Mouse (Mus musculus): ENCODE measurements around the gene Patl2.

DNA sequence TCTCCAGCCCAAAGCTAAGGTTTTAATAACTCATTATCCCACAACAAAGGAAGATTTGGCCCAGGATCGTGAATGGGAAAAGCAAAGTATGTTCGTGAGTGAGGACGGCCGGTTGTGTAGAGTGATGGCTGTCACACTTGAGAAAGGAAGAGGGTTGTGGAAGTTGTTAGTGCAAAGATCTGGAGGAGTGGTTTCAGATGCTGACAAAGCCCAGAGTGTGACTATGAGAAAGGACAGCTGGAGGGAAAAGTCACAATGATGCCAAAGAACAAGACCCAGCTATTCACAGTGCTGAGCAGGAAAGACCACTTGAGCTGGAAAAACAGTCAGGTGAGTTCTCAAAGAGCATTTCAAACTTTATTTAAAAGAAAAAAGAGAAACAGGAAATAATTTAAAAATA, 76.3 kb downstream of the Patl2 start:
- TF ChIP-seq POLR2A (IDR thresholded peaks at IDR 0.05; ENCODE audit: control insufficient read depth in 1 of 2, insufficient read depth in 1 of 2, low read depth in 1 of 2, low read length in 2 of 2, poor library complexity in 1 of 2) (no peak), MAX (IDR thresholded peaks at IDR 0.05; ENCODE audit: low read length) (no peak), JUND (IDR thresholded peaks at IDR 0.05; ENCODE audit: low read depth, low read length) (no peak), TAL1 (IDR thresholded peaks at IDR 0.05; ENCODE audit: low read length) (no peak), CTCF (IDR thresholded peaks at IDR 0.05 in 2 of 3, conservative IDR thresholded peaks at IDR 0.05 in 1 of 3; ENCODE audit: control insufficient read depth in 1 of 3, insufficient read depth in 1 of 3, low read depth in 2 of 3, low read length in 3 of 3, poor library complexity in 1 of 3, severe bottlenecking in 1 of 3) (no peak)
